Mouse (Mus musculus) cortical plate, adult 2 months (tissue): ENCODE results near the gene Tgfb1.

Source experiments
- CTCF ChIP-seq: fragments of 200-500 bp; IDR thresholded peaks from 2 replicates; pipeline ENCODE4 v1.5.1; 2011; ENCODE audit warnings: mild to moderate bottlenecking, control low read depth, low read length; ENCODE audit not compliant: insufficient read depth; ENCODE audit errors: extremely low read depth
- POLR2A ChIP-seq: fragments of 200-500 bp; IDR thresholded peaks from 2 replicates; pipeline ENCODE4 v1.6.1; 2011; ENCODE audit warnings: mild to moderate bottlenecking, low read length, control low read depth; ENCODE audit not compliant: insufficient read depth; ENCODE audit errors: extremely low read depth

GRCm38 (mm10) chr7:25647574-25648123 lies 39.2 kb upstream of the Tgfb1 start:
- TF ChIP-seq CTCF (peak; percentile 20; the same call in 1 of the 2 replicates), POLR2A (no peak)
